Mouse (Mus musculus) limb, embryonic 14.5 days (tissue): ENCODE results near the gene Pds5b. TPM values are rescaled to one million over a fixed set of nuclear protein-coding genes. Genes with fewer than 3 reads are reported as not detected.

Experiments
- ATAC-seq: fragments of 200-750 bp; cut with Nextera tagmentation; 2 replicates; pipeline ENCODE4 v1.8.0; 2017; ENCODE audit warnings: low read depth, moderate number of reproducible peaks, moderate TSS enrichment; ENCODE audit not compliant: low FRiP score
- DNase-seq: peaks from one replicate; pipeline ENCODE4 v3.0.0-alpha.2; 2015; ENCODE audit warnings: low spot score
- H3K27ac ChIP-seq: fragments of 300-500 bp; sonication (generic); replicated peaks from 2 replicates; pipeline ENCODE4 v1.5.1; 2014; ENCODE audit warnings: low read depth, mild to moderate bottlenecking, low read length, moderate library complexity, mixed read lengths
- H3K27me3 ChIP-seq: fragments of 300-500 bp; sonication (generic); 2 replicates; pipeline ENCODE4 v1.6.1; 2014; ENCODE audit warnings: low read length, mixed read lengths; ENCODE audit not compliant: control insufficient read depth, insufficient read depth
- H3K36me3 ChIP-seq: fragments of 300-500 bp; sonication (generic); 2 replicates; pipeline ENCODE4 v1.6.1; 2014; ENCODE audit warnings: mild to moderate bottlenecking, low read length, moderate library complexity, mixed read lengths; ENCODE audit not compliant: control insufficient read depth, insufficient read depth
- H3K4me1 ChIP-seq: fragments of 300-500 bp; sonication (generic); 2 replicates; pipeline ENCODE4 v1.6.1; 2014; ENCODE audit warnings: antibody characterized with exemption, low read length, mixed read lengths; ENCODE audit not compliant: control insufficient read depth, insufficient read depth
- H3K4me2 ChIP-seq: fragments of 300-500 bp; sonication (generic); replicated peaks from 2 replicates; pipeline ENCODE4 v1.6.1; 2014; ENCODE audit warnings: low read depth, mild to moderate bottlenecking, low read length, moderate library complexity; ENCODE audit not compliant: severe bottlenecking
- H3K4me3 ChIP-seq: fragments of 300-500 bp; sonication (generic); replicated peaks from 2 replicates; pipeline ENCODE4 v1.5.1; 2014; ENCODE audit warnings: low read length
- H3K9ac ChIP-seq: fragments of 300-500 bp; sonication (generic); 2 replicates; pipeline ENCODE4 v1.6.1; 2014; ENCODE audit warnings: mild to moderate bottlenecking, low read depth, low read length, moderate library complexity; ENCODE audit not compliant: severe bottlenecking
- H3K9me3 ChIP-seq: fragments of 300-500 bp; sonication (generic); 2 replicates; pipeline ENCODE4 v1.6.1; 2016; ENCODE audit warnings: low read length; ENCODE audit not compliant: control insufficient read depth
- POLR2A ChIP-seq: fragments of 200-500 bp; IDR thresholded peaks from 2 replicates; pipeline ENCODE4 v1.8.0; 2012; ENCODE audit warnings: inconsistent platforms, mild to moderate bottlenecking, moderate library complexity, borderline replicate concordance; ENCODE audit not compliant: insufficient read depth, insufficient read length; ENCODE audit errors: extremely low read depth
- WGBS: fragments of 180-500 bp; shearing (Covaris S2); extraction: QIAGEN DNeasy Blood & Tissue Kit; methylation state at CpG from one replicate; pipeline ENCODE4 v1.1.7; 2014; 5-methylcytosine and 5-hydroxymethylcytosine counted together
- polyA plus RNA-seq, 2 experiments: library from polyadenylated mRNA; depleted of rRNA in 1 of 2; stranded (reverse) in 1 of 2; unstranded in 1 of 2; fragments of >200 nt; fragmentation: Nextera tagmentation in 1 of 2; extraction: Ambion mirVana in 1 of 2; gene quantifications; 2 replicates each; pipeline versions ENCODE4 v1.2.1 to v1.2.3; 2012 to 2014

Gene Pds5b
- polyA plus RNA-seq, 2 experiments, result 40.0 to 41.6 TPM

GRCm38 (mm10) chr5:150773083-150773482 is 99.5 kb downstream of the Pds5b start:
- H3K27ac ChIP-seq, result no peak overlapping the region
- no peak for DNase-seq
- no peak for TF ChIP-seq POLR2A
- no peaks in the 10 kb centered on the region for H3K27me3 ChIP-seq
- H3K4me3 ChIP-seq, result no peak overlapping the region
- H3K9me3 ChIP-seq, result no peaks in the 10 kb centered on the region
- H3K9ac ChIP-seq, result no peak overlapping the region
- H3K36me3 ChIP-seq, result peaks cover 38% of the 10 kb centered on the region
- H3K4me2 ChIP-seq, result no peak overlapping the region
- peaks cover 3% of the 10 kb centered on the region; the same call in 1 of the 2 replicates for H3K4me1 ChIP-seq
- ATAC-seq, result no peak

- no peak overlapping the region for H3K4me2 ChIP-seq
- ATAC-seq, result no peak
- no peak overlapping the region for H3K27ac ChIP-seq
- H3K4me1 ChIP-seq, result no peaks in the 10 kb centered on the region
- 94% methylated on average over 4 of the region's 4 CpGs for WGBS
- H3K4me3 ChIP-seq, result no peak overlapping the region
- peaks cover 59% of the 10 kb centered on the region for H3K36me3 ChIP-seq
- no peaks in the 10 kb centered on the region for H3K9me3 ChIP-seq
- no peaks in the 10 kb centered on the region for H3K27me3 ChIP-seq
- no peak for DNase-seq
- TF ChIP-seq POLR2A, result no peak
- H3K9ac ChIP-seq, result no peak overlapping the region
Measured at GRCm38 (mm10) chr5:150788261-150788660, 114.7 kb downstream of the Pds5b start.

DNA sequence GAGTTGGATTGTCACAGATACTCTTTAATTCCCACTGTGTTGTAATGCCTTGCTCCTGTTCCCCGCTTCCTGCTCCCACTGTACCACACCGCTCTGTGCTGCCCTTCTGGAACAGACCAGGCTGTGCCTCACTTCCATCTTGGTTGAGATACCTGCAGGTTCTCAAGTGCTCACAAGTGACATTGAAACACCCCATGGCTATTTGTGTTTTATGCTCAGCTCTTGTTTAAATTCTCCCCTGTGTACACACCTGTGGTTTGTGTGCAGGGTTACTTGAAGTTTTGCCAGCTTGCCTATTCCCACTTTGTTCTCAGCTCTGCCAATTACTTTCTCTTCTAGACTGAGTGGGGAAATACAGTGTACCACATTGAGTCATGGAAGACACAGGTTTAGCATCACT is 115.5 kb downstream of the Pds5b start:
- no peak overlapping the region for H3K4me2 ChIP-seq
- DNase-seq (no peak), ATAC-seq (no peak)
- WGBS, result 98% methylated on average over 2 of the region's 2 CpGs
- no peaks in the 10 kb centered on the region for H3K9me3 ChIP-seq
- H3K4me1 ChIP-seq, result no peaks in the 10 kb centered on the region
- no peak overlapping the region for H3K9ac ChIP-seq
- H3K27ac ChIP-seq, result no peak overlapping the region
- no peak for TF ChIP-seq POLR2A
- peaks cover 55% of the 10 kb centered on the region for H3K36me3 ChIP-seq
- no peaks in the 10 kb centered on the region for H3K27me3 ChIP-seq
- no peak overlapping the region for H3K4me3 ChIP-seq

GRCm38 (mm10) chr5:150794181-150794580 is 120.6 kb downstream of the Pds5b start:
- no peak for DNase-seq
- H3K4me3 ChIP-seq, result no peak overlapping the region
- no peak for TF ChIP-seq POLR2A
- no peak overlapping the region for H3K9ac ChIP-seq
- no peaks in the 10 kb centered on the region for H3K9me3 ChIP-seq
- H3K27ac ChIP-seq, result no peak overlapping the region
- WGBS, result 86% methylated on average over 6 of the region's 6 CpGs
- H3K4me2 ChIP-seq, result no peak overlapping the region
- no peaks in the 10 kb centered on the region for H3K27me3 ChIP-seq
- H3K36me3 ChIP-seq, result peaks cover 59% of the 10 kb centered on the region
- no peaks in the 10 kb centered on the region for H3K4me1 ChIP-seq
- no peak for ATAC-seq

DNA sequence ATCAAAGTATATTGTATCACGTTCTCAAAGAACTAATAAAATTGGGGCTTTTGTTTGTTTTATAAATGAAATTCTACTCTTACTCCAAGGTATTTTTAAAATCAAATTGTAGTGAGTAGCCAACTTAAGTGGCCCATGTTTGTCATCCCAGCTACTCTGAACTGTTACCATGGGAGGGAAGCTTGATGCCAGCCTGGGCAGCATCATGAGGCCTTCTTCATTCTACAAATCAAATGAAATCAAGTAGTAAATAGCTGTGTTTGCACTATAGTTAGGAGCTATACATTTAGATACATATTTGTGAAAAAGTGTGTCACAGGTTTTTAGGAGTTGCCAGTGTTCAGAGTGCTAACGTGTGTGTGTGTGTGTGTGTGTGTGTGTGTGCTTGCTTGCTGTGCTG is 126.5 kb downstream of the Pds5b start:
- Histone ChIP-seq H3K36me3 (peaks cover 52% of the 10 kb centered on the region), H3K4me1 (no peaks in the 10 kb centered on the region), H3K27ac (no peak overlapping the region), H3K4me3 (no peak overlapping the region), H3K9me3 (no peaks in the 10 kb centered on the region), H3K9ac (no peak overlapping the region), H3K27me3 (no peaks in the 10 kb centered on the region), H3K4me2 (no peak overlapping the region)
- WGBS, result 80% methylated on average over 2 of the region's 2 CpGs
- no peak for ATAC-seq
- DNase-seq, result no peak
- no peak for TF ChIP-seq POLR2A
